Mouse (Mus musculus): ENCODE measurements at regions not wholly inside any gene's neighbourhood (a gene's known extent, or its start where the extent isn't known, plus 50 kb on each side); places are given as distances from the start of the nearest gene placed in this dataset.
A peak's percentile ranks its signal among the peaks of the same experiment; 100 is the strongest.

GRCm38 (mm10) chr4:31612825-31613514 is 350.9 kb upstream of the Map3k7 start:
- DNase-seq (ENCODE audit: low read depth, low spot score): no peak

- DNase-seq (ENCODE audit: low read depth, low spot score): no peak
Measured at GRCm38 (mm10) chr4:31617572-31617971, 346.3 kb upstream of the Map3k7 start.

GRCm38 (mm10) chr4:31618026-31618425 is 345.9 kb upstream of the Map3k7 start:
- no peak for DNase-seq (ENCODE audit: low read depth, low spot score)

GRCm38 (mm10) chr4:31621205-31621604 is 342.7 kb upstream of the Map3k7 start:
- no peak for DNase-seq (ENCODE audit: low read depth, low spot score)

- DNase-seq (ENCODE audit: low read depth, low spot score): peak; percentile 52
Measured at GRCm38 (mm10) chr4:31627053-31627452, 336.8 kb upstream of the Map3k7 start.

- DNase-seq (ENCODE audit: low read depth, low spot score): no peak
Measured at GRCm38 (mm10) chr4:31627777-31628176, 336.1 kb upstream of the Map3k7 start.

GRCm38 (mm10) chr4:31638564-31638963 is 325.3 kb upstream of the Map3k7 start:
- no peak for DNase-seq (ENCODE audit: low read depth, low spot score)

- peak; percentile 62 for DNase-seq (ENCODE audit: low read depth, low spot score)
Measured at GRCm38 (mm10) chr4:31642161-31642560, 321.7 kb upstream of the Map3k7 start.

GRCm38 (mm10) chr4:31642593-31643290 is 321.2 kb upstream of the Map3k7 start:
- no peak for DNase-seq (ENCODE audit: low read depth, low spot score)

- no peak for DNase-seq (ENCODE audit: low read depth, low spot score)
Measured at GRCm38 (mm10) chr4:31648631-31649368, 315.1 kb upstream of the Map3k7 start.

GRCm38 (mm10) chr4:31655364-31656106 is 308.4 kb upstream of the Map3k7 start:
- no peak for DNase-seq (ENCODE audit: low read depth, low spot score)

- no peak for DNase-seq (ENCODE audit: low read depth, low spot score)
Measured at GRCm38 (mm10) chr4:31656111-31656510, 307.8 kb upstream of the Map3k7 start.

GRCm38 (mm10) chr4:31658820-31659219 is 305.1 kb upstream of the Map3k7 start:
- no peak for DNase-seq (ENCODE audit: low read depth, low spot score)

GRCm38 (mm10) chr4:31660896-31661295 is 303.0 kb upstream of the Map3k7 start:
- no peak for DNase-seq (ENCODE audit: low read depth, low spot score)

GRCm38 (mm10) chr4:31671530-31672170 is 292.2 kb upstream of the Map3k7 start:
- no peak for DNase-seq (ENCODE audit: low read depth, low spot score)

- no peak for DNase-seq (ENCODE audit: low read depth, low spot score)
Measured at GRCm38 (mm10) chr4:31672171-31672841, 291.6 kb upstream of the Map3k7 start.

- DNase-seq (ENCODE audit: low read depth, low spot score): no peak
Measured at GRCm38 (mm10) chr4:31672842-31673171, 291.1 kb upstream of the Map3k7 start.

- no peak for DNase-seq (ENCODE audit: low read depth, low spot score)
Measured at GRCm38 (mm10) chr4:31679007-31679590, 284.8 kb upstream of the Map3k7 start.

- no peak for DNase-seq (ENCODE audit: low read depth, low spot score)
Measured at GRCm38 (mm10) chr4:31680958-31681357, 282.9 kb upstream of the Map3k7 start.

GRCm38 (mm10) chr4:31689083-31689482 is 274.8 kb upstream of the Map3k7 start:
- no peak for DNase-seq (ENCODE audit: low read depth, low spot score)

Measured in telencephalon, adult 2 months (tissue).